Mouse (Mus musculus): ENCODE data around the gene Cfap73. TPM values are rescaled to one million over a fixed set of nuclear protein-coding genes. Genes with fewer than 3 reads are reported as not detected.

The Cfap73 gene
- polyA plus RNA-seq, 1 experiment from 2014 or later, result not detected

DNA sequence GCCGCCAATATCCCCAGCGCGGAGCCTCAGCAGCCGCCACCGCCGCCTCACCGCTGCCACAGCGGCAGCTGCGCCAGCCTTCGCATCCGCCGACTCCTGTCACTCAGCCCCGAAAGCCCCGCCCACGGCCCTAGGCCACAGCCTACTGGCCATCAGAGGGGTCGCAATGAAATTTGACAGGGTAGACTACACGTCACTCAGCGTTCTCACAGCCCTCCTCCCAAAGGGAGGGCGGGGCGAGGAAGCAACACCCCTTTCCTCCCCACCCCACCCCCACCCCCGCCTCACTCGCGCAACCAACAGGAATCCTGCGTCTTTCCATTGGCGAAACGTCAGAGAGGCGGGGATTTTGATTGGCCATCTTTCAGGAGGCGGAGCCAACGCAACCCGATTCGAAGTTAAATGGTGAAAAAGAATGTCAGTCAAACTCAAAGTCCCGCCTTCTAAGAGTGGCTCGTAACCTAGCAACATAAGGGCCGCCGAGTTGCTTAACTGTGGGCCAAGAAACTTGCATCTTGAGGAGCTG is 45.4 kb downstream of the Cfap73 start, which contains the start of the genes Tpcn1 and Iqcd:
Gene Tpcn1, minus strand, starts transcription at position 105 of the 526 bp plus-strand sequence.
Gene Iqcd, plus strand, starts transcription at position 448 of the 526 bp plus-strand sequence.
- peaks cover 16% of the 10 kb centered on the region for H3K36me3 ChIP-seq
- H3K27ac ChIP-seq, result no peak within 1 kb of the TSS
- H3K9me3 ChIP-seq, result no peaks in the 10 kb centered on the region
- WGBS, result under 1% methylated on average over 35 of the region's 35 CpGs
- H3K4me3 ChIP-seq, result peak within 1 kb of the TSS; percentile 77
- H3K27me3 ChIP-seq (replicated peaks), result no peaks in the 10 kb centered on the region
- peak within 1 kb of the TSS; percentile 66 for H3K4me2 ChIP-seq (replicated peaks)
- H3K4me1 ChIP-seq, result peaks cover 28% of the 10 kb centered on the region
- peak; percentile 97 for ATAC-seq (ENCODE audit: low FRiP score, low read depth)
- peak within 1 kb of the TSS; percentile 91 for H3K9ac ChIP-seq

DNA sequence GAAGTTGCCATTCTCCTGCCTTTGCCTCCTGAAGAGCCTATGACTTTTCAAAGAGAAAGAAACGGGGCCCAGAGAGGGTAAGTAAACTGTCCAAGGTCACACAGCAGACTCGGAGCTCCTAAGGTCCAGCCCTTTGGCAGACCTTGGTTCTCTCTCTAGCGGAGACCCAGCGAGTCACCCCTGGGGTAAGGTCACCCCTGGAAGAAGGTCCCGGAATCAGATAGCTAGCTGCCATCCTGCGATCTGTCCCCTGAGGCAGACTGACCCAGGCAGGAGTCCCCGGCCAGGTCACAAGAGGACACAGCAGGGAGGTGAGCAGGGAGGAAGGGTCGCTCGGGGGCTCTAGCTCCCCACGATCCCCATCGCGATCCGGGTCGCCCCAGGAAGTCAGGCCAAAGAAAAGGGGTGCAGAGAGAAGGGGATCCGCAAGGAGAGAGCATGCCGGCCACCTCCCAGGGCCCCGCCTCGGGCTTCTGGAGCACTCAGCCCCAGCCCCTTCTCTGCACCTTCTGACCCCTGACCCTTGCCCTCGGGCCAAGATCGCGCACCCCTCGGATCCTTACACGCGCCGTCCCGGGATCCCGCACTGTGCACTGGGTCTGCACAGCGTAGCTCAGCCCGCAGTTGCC is 46.0 kb downstream of the Cfap73 start:
- no peaks in the 10 kb centered on the region for H3K9me3 ChIP-seq
- H3K4me3 ChIP-seq, result peak overlapping the region; percentile 77
- WGBS, result 3% methylated on average over 29 of the region's 29 CpGs
- H3K27ac ChIP-seq, result no peak overlapping the region
- H3K27me3 ChIP-seq (replicated peaks), result no peaks in the 10 kb centered on the region
- H3K4me1 ChIP-seq, result peaks cover 28% of the 10 kb centered on the region
- H3K36me3 ChIP-seq, result peaks cover 21% of the 10 kb centered on the region
- H3K9ac ChIP-seq, result peak overlapping the region; percentile 91
- peak overlapping the region; percentile 66 for H3K4me2 ChIP-seq (replicated peaks)
- ATAC-seq (ENCODE audit: low FRiP score, low read depth), result no peak

DNA sequence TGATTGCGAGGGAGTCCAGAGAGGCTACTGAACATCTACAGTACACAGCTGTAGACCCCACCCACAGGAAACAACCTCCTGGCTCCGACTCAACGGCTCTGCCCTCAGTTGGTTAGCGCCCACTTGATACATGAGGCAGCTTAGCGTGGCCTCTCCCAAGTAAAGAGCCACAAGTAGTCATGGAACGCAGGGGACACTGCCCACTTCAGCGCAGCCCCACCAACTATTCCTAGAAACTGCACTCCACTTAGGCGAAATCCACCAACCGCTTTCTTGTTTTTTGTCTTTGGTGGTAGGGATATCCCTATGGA is 46.5 kb downstream of the Cfap73 start:
- ATAC-seq (ENCODE audit: low FRiP score, low read depth), result no peak
- H3K4me1 ChIP-seq, result peaks cover 28% of the 10 kb centered on the region
- H3K9ac ChIP-seq, result peak overlapping the region; percentile 91; the same call in 1 of the 2 replicates
- H3K4me3 ChIP-seq, result peak overlapping the region; percentile 77
- H3K27ac ChIP-seq, result no peak overlapping the region
- H3K36me3 ChIP-seq, result peaks cover 24% of the 10 kb centered on the region
- no peaks in the 10 kb centered on the region for H3K27me3 ChIP-seq (replicated peaks)
- H3K4me2 ChIP-seq (replicated peaks), result peak overlapping the region; percentile 66
- WGBS, result 40% methylated on average over 9 of the region's 9 CpGs
- no peaks in the 10 kb centered on the region for H3K9me3 ChIP-seq

DNA sequence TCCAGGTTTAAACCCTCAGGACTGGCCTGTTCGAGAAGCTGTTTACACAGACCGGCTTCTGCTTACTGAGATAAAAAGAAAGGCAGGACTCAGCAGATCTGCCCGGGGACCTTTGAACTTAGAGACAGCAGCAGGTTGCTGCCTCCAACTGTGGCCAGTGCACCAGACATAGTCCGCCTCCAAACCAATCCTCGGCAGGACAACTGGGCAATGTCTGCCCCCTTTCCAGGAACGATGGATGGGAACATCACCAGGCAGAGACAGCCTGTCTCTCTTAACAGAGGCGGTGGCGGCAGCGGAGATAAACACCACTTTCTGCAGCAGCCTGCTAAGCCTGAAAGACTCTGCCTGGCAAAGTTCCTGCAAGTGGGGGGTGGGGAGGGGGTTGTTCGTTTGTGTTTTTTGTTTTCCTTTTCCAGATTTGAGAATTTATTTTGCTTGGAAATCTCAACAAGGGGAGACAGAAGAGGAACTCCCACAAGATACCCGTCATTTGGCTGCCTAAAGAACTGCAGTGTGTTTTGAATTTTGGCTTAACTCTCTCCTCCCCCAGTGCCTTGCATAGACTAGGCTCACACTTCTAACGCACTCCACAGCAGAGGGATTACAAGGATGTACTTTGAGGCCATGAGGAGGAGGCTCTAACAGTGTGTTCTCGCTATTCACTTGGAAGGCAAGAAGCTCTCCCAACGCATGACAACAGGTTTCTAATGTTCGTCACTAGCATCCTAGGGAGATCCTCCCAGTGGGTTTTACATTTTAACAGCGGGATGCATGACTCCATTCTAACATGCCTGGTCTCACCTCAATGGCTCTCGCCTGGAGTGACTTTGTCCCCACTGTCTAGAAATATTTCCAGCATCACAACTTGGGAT is 47.1 kb downstream of the Cfap73 start:
- ATAC-seq (ENCODE audit: low FRiP score, low read depth), result no peak
- Histone ChIP-seq H3K27me3 (replicated peaks) (no peaks in the 10 kb centered on the region), H3K27ac (no peak overlapping the region), H3K4me1 (peaks cover 28% of the 10 kb centered on the region), H3K4me3 (peak overlapping the region; percentile 77), H3K9me3 (no peaks in the 10 kb centered on the region), H3K36me3 (peaks cover 27% of the 10 kb centered on the region), H3K9ac (peak overlapping the region; percentile 91; the same call in 1 of the 2 replicates), H3K4me2 (replicated peaks) (peak overlapping the region; percentile 66)
- 19% methylated on average over 17 of the region's 17 CpGs for WGBS

DNA sequence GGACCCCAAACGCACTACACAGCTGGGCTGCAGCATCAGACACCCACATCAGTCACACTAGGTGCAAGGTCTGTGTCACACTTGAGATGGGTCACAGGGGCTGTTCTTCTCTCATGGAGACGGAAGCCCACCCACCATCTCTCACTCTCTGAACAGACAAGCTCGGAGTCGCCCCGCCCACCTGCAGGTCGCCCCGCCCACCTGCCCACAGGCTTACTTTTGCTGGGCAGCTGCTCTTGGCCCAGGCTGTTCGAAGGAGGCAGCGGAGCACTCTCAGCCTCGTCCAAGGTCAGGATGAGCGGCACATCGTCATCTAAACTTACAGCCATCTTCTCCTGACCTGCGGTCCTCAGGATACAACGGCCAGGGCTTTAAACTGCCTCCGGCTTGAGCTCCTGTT is 49.1 kb downstream of the Cfap73 start:
- Histone ChIP-seq H3K4me2 (replicated peaks) (no peak overlapping the region), H3K27ac (no peak overlapping the region)
- WGBS, result 35% methylated on average over 15 of the region's 15 CpGs

DNA sequence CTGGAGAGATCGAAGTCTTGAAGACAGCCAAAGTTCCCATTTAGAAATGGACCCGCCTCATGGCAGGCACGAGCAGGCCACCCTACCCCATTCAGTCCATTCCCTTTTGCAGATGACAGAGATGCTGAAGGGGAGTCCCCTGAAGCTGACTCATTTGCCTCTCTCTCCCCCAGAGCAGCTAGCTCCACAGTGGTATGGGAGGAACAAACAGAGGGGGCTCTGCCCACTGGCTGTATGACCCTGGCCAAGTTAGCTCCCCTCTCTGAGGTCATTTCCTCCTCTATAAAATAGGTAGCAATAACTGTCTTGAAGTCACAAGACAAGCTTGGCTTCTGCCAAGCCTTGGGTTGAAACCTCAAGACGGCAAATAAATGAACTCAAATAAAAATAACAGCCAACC is 50.5 kb downstream of the Cfap73 start:
- H3K9ac ChIP-seq, result no peak overlapping the region
- no peaks in the 10 kb centered on the region for H3K9me3 ChIP-seq
- H3K27ac ChIP-seq, result no peak overlapping the region
- peaks cover 29% of the 10 kb centered on the region for H3K36me3 ChIP-seq
- WGBS, result 88% methylated on average over 4 of the region's 4 CpGs
- no peaks in the 10 kb centered on the region for H3K27me3 ChIP-seq (replicated peaks)
- H3K4me2 ChIP-seq (replicated peaks), result no peak overlapping the region
- H3K4me1 ChIP-seq, result peaks cover 52% of the 10 kb centered on the region
- H3K4me3 ChIP-seq, result no peak overlapping the region
- no peak for ATAC-seq (ENCODE audit: low FRiP score, low read depth)

More for the DNA sequence above, 49.1 kb downstream of the Cfap73 start:
- no peaks in the 10 kb centered on the region for H3K27me3 ChIP-seq (replicated peaks)
- no peak overlapping the region for H3K9ac ChIP-seq
- no peaks in the 10 kb centered on the region for H3K9me3 ChIP-seq
- H3K4me3 ChIP-seq, result no peak overlapping the region
- ATAC-seq (ENCODE audit: low FRiP score, low read depth), result no peak
- peaks cover 41% of the 10 kb centered on the region for H3K4me1 ChIP-seq
- peaks cover 29% of the 10 kb centered on the region for H3K36me3 ChIP-seq

DNA sequence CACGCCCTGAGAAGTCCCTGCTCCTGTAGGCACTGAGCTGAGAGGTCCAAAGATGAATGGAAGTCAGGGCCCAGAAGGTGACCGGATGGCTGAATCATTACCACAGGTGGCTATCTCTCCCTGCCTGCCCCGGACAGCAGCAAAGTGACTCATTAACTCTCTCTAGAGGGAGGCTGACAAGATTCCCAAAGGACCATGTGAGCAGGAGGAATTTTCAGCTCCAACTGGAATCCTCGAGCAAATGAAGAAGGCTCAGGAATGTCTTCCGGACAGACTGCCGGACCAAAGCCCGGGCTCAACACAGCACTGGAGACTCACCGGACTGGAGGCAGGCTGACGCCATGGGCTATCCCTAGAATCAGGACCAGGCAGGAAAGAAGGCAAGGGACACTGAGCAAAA is 52.0 kb downstream of the Cfap73 start:
- Histone ChIP-seq H3K4me1 (peaks cover 47% of the 10 kb centered on the region), H3K27me3 (replicated peaks) (no peaks in the 10 kb centered on the region), H3K36me3 (peaks cover 29% of the 10 kb centered on the region), H3K9ac (no peak overlapping the region), H3K9me3 (no peaks in the 10 kb centered on the region), H3K4me3 (no peak overlapping the region), H3K4me2 (replicated peaks) (no peak overlapping the region), H3K27ac (no peak overlapping the region)
- 86% methylated on average over 9 of the region's 9 CpGs for WGBS
- ATAC-seq (ENCODE audit: low FRiP score, low read depth), result no peak

DNA sequence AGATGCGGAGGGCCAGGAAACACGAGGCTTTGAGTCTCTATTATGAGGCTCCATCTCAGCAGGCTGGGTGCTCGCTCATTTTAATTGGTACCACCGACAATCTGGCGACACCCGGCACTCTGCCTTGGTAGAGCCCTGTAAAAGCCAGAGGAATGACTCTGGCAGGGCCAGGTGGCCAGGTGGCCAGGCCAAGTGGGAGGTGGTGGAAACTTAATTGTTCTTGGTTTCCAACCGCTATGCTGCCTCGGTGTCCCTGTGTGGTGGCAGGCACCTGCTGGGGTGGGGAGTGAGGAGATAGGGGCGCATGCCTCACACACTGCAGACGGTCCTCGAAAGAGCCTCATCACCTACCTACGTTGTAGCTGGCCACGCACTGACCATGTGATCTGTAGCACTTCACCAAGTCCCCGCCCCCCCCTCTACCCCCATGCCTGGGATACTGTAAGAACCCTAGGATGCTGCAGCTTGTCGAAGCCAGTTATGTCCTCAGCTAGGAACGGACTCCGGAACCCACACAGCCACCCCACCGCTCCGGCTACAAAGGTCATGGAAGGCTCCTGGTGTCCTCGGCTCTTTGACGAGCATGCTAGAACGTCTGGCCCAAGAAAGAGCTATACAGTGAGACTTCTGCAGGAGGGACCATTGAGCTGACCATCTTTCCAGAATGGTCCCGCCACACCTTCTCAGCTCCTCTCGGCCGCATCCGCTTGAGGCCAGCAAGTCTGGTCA is 54.0 kb downstream of the Cfap73 start:
- H3K4me3 ChIP-seq, result no peak overlapping the region
- H3K27me3 ChIP-seq (replicated peaks), result no peaks in the 10 kb centered on the region
- H3K4me2 ChIP-seq (replicated peaks), result peak overlapping the region; percentile 38
- H3K9ac ChIP-seq, result 0 out of 2 replicates have a peak overlapping the region, but pooled peaks have one; percentile 5
- H3K4me1 ChIP-seq, result peaks cover 41% of the 10 kb centered on the region
- ATAC-seq (ENCODE audit: low FRiP score, low read depth), result peak; percentile 38; the same call in 1 of the 2 replicates
- no peaks in the 10 kb centered on the region for H3K9me3 ChIP-seq
- H3K36me3 ChIP-seq, result peaks cover 28% of the 10 kb centered on the region
- 76% methylated on average over 26 of the region's 26 CpGs for WGBS
- H3K27ac ChIP-seq, result peak overlapping the region; percentile 23

DNA sequence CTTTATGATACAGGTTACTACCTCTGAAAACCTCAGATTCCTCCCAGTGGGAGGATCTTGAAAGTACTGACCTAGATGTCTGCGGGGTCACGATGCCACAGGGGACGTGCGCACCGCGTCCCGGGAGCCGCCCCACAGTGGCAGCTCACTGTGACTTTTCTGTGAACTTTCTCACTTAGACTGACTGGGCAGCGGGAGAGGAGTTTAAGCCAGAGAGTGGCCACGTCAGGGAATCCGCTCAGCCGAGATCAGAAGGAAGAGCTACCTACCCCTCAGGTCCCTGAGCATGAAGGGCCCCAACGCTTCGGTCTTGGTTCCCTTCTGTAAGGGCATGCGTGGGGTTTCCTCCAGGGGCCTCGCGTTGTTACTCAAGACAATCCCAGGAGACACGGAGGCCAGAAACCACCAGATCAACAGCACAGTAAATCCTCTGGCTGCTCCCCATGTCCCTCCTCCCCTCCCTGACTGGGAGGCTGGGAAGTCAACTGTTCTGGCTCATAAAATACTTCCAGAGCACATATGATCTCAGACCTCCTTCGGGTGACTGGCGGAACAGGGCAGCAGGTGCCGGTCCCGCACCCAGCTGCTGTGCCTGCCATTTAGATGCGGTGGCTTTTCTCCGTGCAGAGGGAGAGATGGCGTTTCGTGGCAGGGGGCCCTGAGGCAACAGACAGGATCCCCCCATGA is 54.7 kb downstream of the Cfap73 start:
- no peaks in the 10 kb centered on the region for H3K27me3 ChIP-seq (replicated peaks)
- H3K27ac ChIP-seq, result peak overlapping the region; percentile 23; the same call in 1 of the 2 replicates
- H3K9ac ChIP-seq, result 0 out of 2 replicates have a peak overlapping the region, but pooled peaks have one; percentile 5
- ATAC-seq (ENCODE audit: low FRiP score, low read depth), result peak; percentile 52
- H3K9me3 ChIP-seq, result no peaks in the 10 kb centered on the region
- 45% methylated on average over 26 of the region's 26 CpGs for WGBS
- no peak overlapping the region for H3K4me3 ChIP-seq
- H3K4me2 ChIP-seq (replicated peaks), result peak overlapping the region; percentile 38
- peaks cover 21% of the 10 kb centered on the region for H3K36me3 ChIP-seq
- peaks cover 40% of the 10 kb centered on the region for H3K4me1 ChIP-seq

DNA sequence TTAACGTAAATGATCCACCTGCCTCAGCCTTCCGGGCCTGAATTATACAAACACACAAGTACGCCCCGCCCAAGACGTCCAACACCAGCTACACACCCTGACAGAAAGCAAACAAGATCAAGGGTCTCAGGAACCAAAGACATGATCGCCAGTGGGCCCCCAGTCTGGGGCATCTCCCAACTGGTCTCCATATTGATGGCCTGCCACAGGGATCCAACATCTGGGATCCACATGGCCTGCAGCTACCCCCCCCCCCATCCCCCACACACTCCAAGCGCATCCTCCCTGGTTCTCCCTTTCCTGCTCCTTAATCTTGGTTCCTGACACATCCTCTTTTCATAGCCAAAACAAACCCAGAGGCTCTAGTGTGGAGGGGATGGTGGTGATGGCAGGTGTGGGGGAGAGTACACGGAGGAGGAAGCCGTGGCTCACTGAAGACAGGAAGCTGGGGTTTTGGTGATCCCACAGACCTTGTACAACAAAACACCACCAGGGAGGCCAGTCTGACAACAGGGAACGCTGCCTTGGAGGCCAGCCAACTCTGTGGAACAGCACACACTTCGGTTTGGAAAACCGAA is 55.4 kb downstream of the Cfap73 start:
- Histone ChIP-seq H3K27ac (peak overlapping the region; percentile 23; the same call in 1 of the 2 replicates), H3K9ac (no peak overlapping the region), H3K4me1 (peaks cover 40% of the 10 kb centered on the region)

More for the DNA sequence above, 55.4 kb downstream of the Cfap73 start:
- Histone ChIP-seq H3K4me3 (no peak overlapping the region), H3K27me3 (replicated peaks) (no peaks in the 10 kb centered on the region), H3K36me3 (peaks cover 13% of the 10 kb centered on the region), H3K4me2 (replicated peaks) (peak overlapping the region; percentile 38), H3K9me3 (no peaks in the 10 kb centered on the region)
- WGBS, result 58% methylated on average over 12 of the region's 12 CpGs
- no peak for ATAC-seq (ENCODE audit: low FRiP score, low read depth)
